Mouse (Mus musculus): ENCODE results near the gene R3hdm4. TPM values are rescaled to one million over a fixed set of nuclear protein-coding genes. Genes with fewer than 3 reads are reported as not detected.

R3hdm4 gene
- total RNA-seq, 2 experiments from 2014 or later = 349 to 368 TPM

Small RNA genes within 50 kb of the gene (microRNA-seq; reads per million reads assigned to microRNA genes)
- not detected for gene Mir6910

Other genes starting within 250 kb of the R3hdm4 start
- gene Cdc34, start 239.0 kb downstream of the R3hdm4 start, total RNA-seq (2021) = 10 to 100 TPM; 76.2 to 90.0 TPM
- 1 to 10 TPM; 1.8 to 2.0 TPM for gene Gzmm, start 232.2 kb downstream of the R3hdm4 start, total RNA-seq (2021)
- gene Bsg, start 216.7 kb downstream of the R3hdm4 start, total RNA-seq (2021) = 100 to 1,000 TPM; 593 to 646 TPM
- gene Hcn2, start 204.6 kb downstream of the R3hdm4 start, total RNA-seq (2021) = 100 to 1,000 TPM; 128 to 152 TPM
- gene Polrmt, start 174.6 kb downstream of the R3hdm4 start, total RNA-seq (2021) = 10 to 100 TPM; 44.9 to 49.7 TPM
- gene Fgf22, start 166.1 kb downstream of the R3hdm4 start, total RNA-seq (2021) = 1 to 10 TPM; 4.0 to 4.7 TPM
- 100 to 1,000 TPM in 1 of 2 experiments, 10 to 100 TPM in 1; 92.7 to 104 TPM for gene Rnf126, start 154.3 kb downstream of the R3hdm4 start, total RNA-seq (2021)
- gene Fstl3, start 143.9 kb downstream of the R3hdm4 start, total RNA-seq (2021) = 1 to 10 TPM; 2.8 to 3.6 TPM
- gene Prss57, start 130.2 kb downstream of the R3hdm4 start, total RNA-seq (2021) = under 1 TPM; 0.74 to 0.79 TPM
- 100 to 1,000 TPM; 321 to 357 TPM for gene Palm, start 127.6 kb downstream of the R3hdm4 start, total RNA-seq (2021)
- gene Misp, start 100.2 kb downstream of the R3hdm4 start, total RNA-seq (2021) = 1 to 10 TPM in 1 of 2 experiments, not detected in 1; 1.7 TPM
- gene Ptbp1, start 66.8 kb downstream of the R3hdm4 start, total RNA-seq (2021) = 10 to 100 TPM; 40.2 to 51.9 TPM
- 1 to 10 TPM; 2.2 to 2.4 TPM for gene Prtn3, start 46.7 kb downstream of the R3hdm4 start, total RNA-seq (2021)
- gene Plppr3, start 46.6 kb downstream of the R3hdm4 start, total RNA-seq (2021) = 10 to 100 TPM; 50.4 to 57.1 TPM
- gene Elane, start 35.0 kb downstream of the R3hdm4 start, total RNA-seq (2021) = not detected
- gene Cfd, start 30.4 kb downstream of the R3hdm4 start, total RNA-seq (2021) = not detected
- gene Med16, start 12.3 kb downstream of the R3hdm4 start, total RNA-seq (2021) = 10 to 100 TPM; 53.2 to 60.6 TPM
- not detected for gene Gm26602, start 10.4 kb downstream of the R3hdm4 start, total RNA-seq (2021)
- gene Kiss1r, start 4.2 kb downstream of the R3hdm4 start, total RNA-seq (2021) = 1 to 10 TPM; 6.7 to 8.2 TPM
- gene Arid3a, start 5.8 kb upstream of the R3hdm4 start, total RNA-seq (2021) = 1 to 10 TPM; 6.3 to 6.5 TPM
- 10 to 100 TPM; 44.2 to 46.3 TPM for gene Wdr18, start 38.9 kb upstream of the R3hdm4 start, total RNA-seq (2021)
- gene Grin3b, start 49.5 kb upstream of the R3hdm4 start, total RNA-seq (2021) = under 1 TPM in 1 of 2 experiments, not detected in 1; 0.10 TPM
- 100 to 1,000 TPM; 122 TPM for gene Tmem259, start 63.1 kb upstream of the R3hdm4 start, total RNA-seq (2021)
- gene Cnn2, start 67.4 kb upstream of the R3hdm4 start, total RNA-seq (2021) = 1 to 10 TPM; 4.7 to 7.6 TPM
- 10 to 100 TPM; 10.3 to 13.0 TPM for gene Abca7, start 75.3 kb upstream of the R3hdm4 start, total RNA-seq (2021)
- gene Arhgap45, start 95.4 kb upstream of the R3hdm4 start, total RNA-seq (2021) = 1 to 10 TPM; 3.3 to 5.3 TPM
- gene Polr2e, start 118.6 kb upstream of the R3hdm4 start, total RNA-seq (2021) = 10 to 100 TPM; 69.2 to 83.6 TPM
- 100 to 1,000 TPM; 468 to 559 TPM for gene Gpx4, start 126.0 kb upstream of the R3hdm4 start, total RNA-seq (2021)
- gene Sbno2, start 184.4 kb upstream of the R3hdm4 start, total RNA-seq (2021) = 10 to 100 TPM; 14.5 to 25.5 TPM
- gene Stk11, start 194.6 kb upstream of the R3hdm4 start, total RNA-seq (2021) = 100 to 1,000 TPM in 1 of 2 experiments, 10 to 100 TPM in 1; 94.4 to 100 TPM
- gene Atp5d, start 217.4 kb upstream of the R3hdm4 start, total RNA-seq (2021) = 100 to 1,000 TPM; 334 to 384 TPM
- 100 to 1,000 TPM; 431 to 463 TPM for gene Cbarp, start 219.6 kb upstream of the R3hdm4 start, total RNA-seq (2021)
- gene Midn, start 227.1 kb upstream of the R3hdm4 start, total RNA-seq (2021) = 10 to 100 TPM; 76.2 to 78.8 TPM
- 10 to 100 TPM; 94.7 to 96.7 TPM for gene Cirbp, start 244.8 kb upstream of the R3hdm4 start, total RNA-seq (2021)

Measured in left cerebral cortex, postnatal 36 days (tissue).